Mouse (Mus musculus): ENCODE results near the gene Dyx1c1. TPM values are rescaled to one million over a fixed set of nuclear protein-coding genes. Genes with fewer than 3 reads are reported as not detected.
A peak's percentile ranks its signal among the peaks of the same experiment; 100 is the strongest.

The Dyx1c1 gene
- polyA plus RNA-seq, 1 experiment from 2014 or later: 0.99 TPM

DNA sequence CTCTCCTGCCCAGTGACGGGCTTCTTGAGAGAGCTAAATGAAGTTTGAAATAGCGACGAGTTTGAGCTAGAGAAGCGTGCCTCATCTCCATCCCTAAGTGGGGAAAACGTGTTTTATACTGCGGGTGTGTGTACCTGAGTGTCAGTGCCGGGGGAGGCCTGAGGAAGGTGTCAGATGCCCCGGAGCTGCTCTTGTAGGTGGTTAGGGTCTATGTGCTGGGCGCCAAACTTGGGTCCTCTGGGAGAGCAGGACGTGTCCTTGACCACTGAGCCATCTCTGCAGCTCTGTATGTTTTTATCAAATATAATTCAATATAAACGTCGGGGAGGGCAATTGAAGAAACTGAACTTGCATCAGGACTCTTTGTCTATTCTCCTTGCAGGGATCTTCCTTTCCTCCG is 14.3 kb upstream of the Dyx1c1 start:
- WGBS: 88% methylated on average over 13 of the region's 13 CpGs
- Histone ChIP-seq H3K9me3 (no peaks in the 10 kb centered on the region), H3K4me2 (no peak overlapping the region), H3K27ac (no peak overlapping the region), H3K4me3 (replicated peaks) (no peak overlapping the region), H3K9ac (no peak overlapping the region), H3K4me1 (no peaks in the 10 kb centered on the region), H3K36me3 (peaks cover 20% of the 10 kb centered on the region), H3K27me3 (replicated peaks) (no peaks in the 10 kb centered on the region)
- no peak for ATAC-seq (ENCODE audit: insufficient read depth, low FRiP score, low read depth)

DNA sequence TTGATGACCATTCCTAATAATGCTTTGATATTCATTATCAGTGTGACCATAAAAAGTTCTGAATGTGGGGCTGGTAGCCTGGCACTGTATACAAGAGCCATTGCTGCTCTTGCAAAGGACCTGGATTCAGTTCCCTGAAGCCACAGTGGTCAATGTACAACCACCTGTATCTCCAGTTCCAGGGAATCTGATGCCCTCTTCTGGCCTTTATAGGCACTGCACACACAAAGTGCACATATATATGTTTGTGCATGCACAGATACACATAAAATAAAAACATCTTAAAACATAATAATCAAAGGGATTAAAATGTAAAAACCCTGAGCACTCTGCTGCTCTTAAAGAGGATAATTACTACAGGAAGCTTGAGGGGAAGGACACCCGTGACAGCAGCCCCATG is 11.6 kb upstream of the Dyx1c1 start:
- H3K27me3 ChIP-seq (replicated peaks): no peaks in the 10 kb centered on the region
- H3K36me3 ChIP-seq: peaks cover 20% of the 10 kb centered on the region
- H3K9ac ChIP-seq: no peak overlapping the region
- no peak overlapping the region for H3K4me3 ChIP-seq (replicated peaks)
- WGBS: 83% methylated on average over 1 of the region's 1 CpGs
- no peaks in the 10 kb centered on the region for H3K4me1 ChIP-seq
- H3K9me3 ChIP-seq: no peaks in the 10 kb centered on the region
- ATAC-seq (ENCODE audit: insufficient read depth, low FRiP score, low read depth): no peak
- H3K27ac ChIP-seq: no peak overlapping the region
- H3K4me2 ChIP-seq: no peak overlapping the region

DNA sequence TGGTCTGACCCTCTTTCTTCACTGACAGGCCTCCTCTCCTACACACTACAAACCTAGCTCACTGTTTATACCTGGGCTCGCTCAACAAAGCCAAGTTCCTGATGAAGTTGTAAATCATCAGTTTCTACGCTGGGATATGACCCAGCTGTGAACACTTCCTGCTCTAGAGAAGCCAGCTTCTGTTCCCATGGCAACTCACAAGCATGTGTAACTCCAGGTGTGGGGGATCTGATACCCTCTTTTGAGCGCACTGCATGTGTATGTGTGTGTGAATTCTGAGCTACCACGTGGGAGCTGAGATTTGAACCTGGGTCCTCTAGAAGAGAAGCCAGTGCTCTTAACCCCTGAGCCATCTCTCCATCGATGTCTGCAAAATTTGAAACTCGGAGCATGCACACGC is 9.0 kb upstream of the Dyx1c1 start:
- Histone ChIP-seq H3K4me2 (no peak overlapping the region), H3K36me3 (peaks cover 20% of the 10 kb centered on the region), H3K9me3 (no peaks in the 10 kb centered on the region), H3K27me3 (replicated peaks) (no peaks in the 10 kb centered on the region), H3K4me3 (replicated peaks) (no peak overlapping the region), H3K4me1 (no peaks in the 10 kb centered on the region), H3K9ac (no peak overlapping the region), H3K27ac (no peak overlapping the region)
- ATAC-seq (ENCODE audit: insufficient read depth, low FRiP score, low read depth): peak; percentile 39; the same call in 1 of the 2 replicates
- WGBS: 57% methylated on average over 7 of the region's 7 CpGs

DNA sequence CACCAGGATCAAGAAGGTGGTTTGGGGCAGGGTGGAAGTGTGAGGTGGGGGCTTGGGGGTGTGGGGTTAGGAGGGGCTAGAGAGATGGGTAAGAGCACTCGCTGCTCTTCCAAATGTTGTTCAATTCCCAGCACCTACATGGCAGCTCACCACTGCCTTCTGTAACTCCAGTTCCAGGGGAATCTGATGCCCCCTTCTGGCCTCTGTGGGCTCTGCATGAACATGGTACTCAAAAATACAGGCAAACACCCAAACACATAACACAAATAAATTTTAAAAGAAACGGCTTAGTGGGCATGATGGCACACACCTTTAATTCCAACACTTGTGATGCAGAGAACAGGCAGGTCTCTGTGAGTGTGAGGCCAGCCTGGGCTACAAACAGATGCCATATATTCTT is 3.8 kb upstream of the Dyx1c1 start:
- H3K27me3 ChIP-seq (replicated peaks): no peaks in the 10 kb centered on the region
- no peak for ATAC-seq (ENCODE audit: insufficient read depth, low FRiP score, low read depth)
- no peak overlapping the region for H3K4me2 ChIP-seq
- no peaks in the 10 kb centered on the region for H3K9me3 ChIP-seq
- WGBS: 45% methylated on average over 2 of the region's 2 CpGs
- H3K27ac ChIP-seq: no peak overlapping the region
- H3K9ac ChIP-seq: no peak overlapping the region
- peaks cover 2% of the 10 kb centered on the region; the same call in 1 of the 2 replicates for H3K4me1 ChIP-seq
- no peaks in the 10 kb centered on the region for H3K36me3 ChIP-seq
- no peak overlapping the region for H3K4me3 ChIP-seq (replicated peaks)

DNA sequence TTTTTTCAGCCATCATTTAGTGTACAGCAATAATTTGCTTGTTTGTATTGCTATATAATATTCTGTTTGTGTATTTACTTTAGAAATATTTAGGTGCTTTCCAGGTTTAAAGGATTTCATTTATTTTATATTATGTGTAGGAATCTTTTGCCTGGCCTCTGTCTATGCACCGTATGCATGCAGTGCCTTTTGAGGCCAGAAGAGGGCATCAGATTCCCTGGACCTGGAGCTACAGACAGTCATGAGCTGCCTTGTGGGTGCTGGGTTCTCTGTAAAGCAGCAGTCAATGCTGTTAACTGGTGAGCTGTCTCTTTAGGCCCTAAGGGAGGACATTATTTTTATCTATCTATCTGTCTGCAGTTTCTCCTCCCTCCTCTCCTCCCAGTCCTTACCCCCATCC is 3.0 kb upstream of the Dyx1c1 start:
- Histone ChIP-seq H3K9me3 (no peaks in the 10 kb centered on the region), H3K9ac (no peak overlapping the region), H3K4me1 (peaks cover 2% of the 10 kb centered on the region; the same call in 1 of the 2 replicates), H3K27me3 (replicated peaks) (no peaks in the 10 kb centered on the region), H3K36me3 (no peaks in the 10 kb centered on the region), H3K27ac (no peak overlapping the region), H3K4me3 (replicated peaks) (no peak overlapping the region), H3K4me2 (no peak overlapping the region)
- ATAC-seq (ENCODE audit: insufficient read depth, low FRiP score, low read depth): no peak
- WGBS: 19% methylated on average over 1 of the region's 1 CpGs

DNA sequence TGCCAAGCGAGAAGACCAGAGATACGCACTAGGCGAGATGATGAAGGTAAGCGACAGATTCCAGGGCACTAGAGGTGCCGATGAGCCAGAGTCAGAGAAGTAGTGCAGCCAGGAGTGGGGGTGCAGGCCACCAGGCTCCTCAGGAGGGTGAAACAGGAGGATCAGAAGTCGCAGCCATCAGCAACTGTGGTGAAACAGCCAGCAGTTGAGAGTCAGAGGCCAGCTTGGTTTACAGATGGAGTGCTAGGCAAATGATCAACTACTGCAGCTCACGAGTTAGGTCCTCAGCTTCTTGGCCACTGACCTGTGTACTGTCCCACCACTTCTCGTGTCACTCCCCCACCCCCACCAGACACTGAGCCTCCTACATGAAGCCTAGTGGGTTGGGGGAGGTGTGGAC is 2.8 kb downstream of the Dyx1c1 start:
- no peak overlapping the region for H3K27ac ChIP-seq
- ATAC-seq (ENCODE audit: insufficient read depth, low FRiP score, low read depth): no peak
- no peak overlapping the region for H3K4me3 ChIP-seq (replicated peaks)
- H3K36me3 ChIP-seq: no peaks in the 10 kb centered on the region
- no peak overlapping the region for H3K4me2 ChIP-seq
- H3K9ac ChIP-seq: no peak overlapping the region
- no peaks in the 10 kb centered on the region for H3K9me3 ChIP-seq
- H3K27me3 ChIP-seq (replicated peaks): no peaks in the 10 kb centered on the region
- H3K4me1 ChIP-seq: peaks cover 2% of the 10 kb centered on the region; the same call in 1 of the 2 replicates
- 70% methylated on average over 8 of the region's 8 CpGs for WGBS

DNA sequence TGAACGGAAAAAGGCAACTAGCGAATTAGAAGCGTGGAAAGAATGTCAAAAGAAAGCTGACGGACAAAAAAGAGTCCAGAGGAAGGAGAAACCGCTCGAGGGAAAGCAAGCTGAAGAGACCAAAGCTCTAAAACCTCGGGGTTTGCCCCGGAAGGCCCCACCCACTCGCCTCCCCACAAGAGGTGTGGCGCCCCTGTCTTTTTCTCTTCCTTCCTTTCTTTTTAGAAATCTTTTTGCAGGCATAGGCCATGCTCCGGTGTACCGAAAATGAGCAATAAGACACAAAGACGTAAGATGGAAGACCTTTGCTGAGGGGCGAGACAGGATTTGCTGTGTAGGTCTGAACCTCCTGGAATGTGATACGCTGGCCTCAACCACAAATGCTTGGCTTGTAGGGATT is 3.4 kb downstream of the Dyx1c1 start:
- ATAC-seq (ENCODE audit: insufficient read depth, low FRiP score, low read depth): no peak
- 74% methylated on average over 15 of the region's 15 CpGs for WGBS
- H3K4me3 ChIP-seq (replicated peaks): no peak overlapping the region

DNA sequence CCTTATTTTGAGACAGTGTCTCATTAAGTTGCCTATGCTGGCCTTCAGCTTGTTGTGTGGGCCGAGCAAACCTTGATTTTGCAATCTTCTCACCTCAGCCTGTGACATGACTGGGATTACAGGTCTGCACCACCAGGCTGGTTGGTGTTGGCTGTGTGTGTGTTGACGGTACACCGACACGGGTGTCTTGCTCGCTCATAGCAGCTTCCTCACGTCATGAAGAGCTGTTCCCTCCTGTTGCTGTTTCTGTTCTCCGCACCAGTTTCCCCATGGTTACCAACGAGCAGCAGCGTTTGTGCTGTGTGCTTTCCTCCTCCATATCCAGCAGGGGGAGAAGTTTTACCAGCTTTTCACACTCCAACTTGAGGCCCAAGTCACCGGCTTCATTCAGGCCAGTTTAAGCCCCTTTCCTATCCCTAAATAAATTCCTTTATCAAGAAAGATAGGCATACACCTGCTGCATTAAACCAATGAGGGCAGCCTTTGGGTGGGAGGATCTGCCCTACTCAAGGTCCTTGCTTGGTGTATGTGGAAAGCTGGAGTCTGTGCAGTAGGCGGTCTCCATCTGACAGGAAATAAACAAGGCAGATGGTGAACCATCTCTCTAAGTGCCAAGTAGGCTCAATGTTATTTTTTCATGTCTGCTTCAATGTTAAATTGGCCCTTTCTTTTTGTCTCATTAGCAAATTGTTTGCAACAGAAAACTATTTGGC is 9.9 kb downstream of the Dyx1c1 start:
- Histone ChIP-seq H3K27ac (no peak overlapping the region), H3K9me3 (no peaks in the 10 kb centered on the region), H3K27me3 (replicated peaks) (no peaks in the 10 kb centered on the region), H3K4me2 (no peak overlapping the region), H3K9ac (no peak overlapping the region), H3K4me1 (no peaks in the 10 kb centered on the region), H3K4me3 (replicated peaks) (no peak overlapping the region), H3K36me3 (no peaks in the 10 kb centered on the region)
- WGBS: 28% methylated on average over 11 of the region's 11 CpGs
- ATAC-seq (ENCODE audit: insufficient read depth, low FRiP score, low read depth): peak; percentile 53; the same call in 1 of the 2 replicates

More for the DNA sequence above, 3.4 kb downstream of the Dyx1c1 start:
- Histone ChIP-seq H3K4me2 (no peak overlapping the region), H3K27ac (no peak overlapping the region), H3K36me3 (no peaks in the 10 kb centered on the region), H3K27me3 (replicated peaks) (no peaks in the 10 kb centered on the region), H3K9me3 (no peaks in the 10 kb centered on the region), H3K4me1 (peaks cover 2% of the 10 kb centered on the region; the same call in 1 of the 2 replicates), H3K9ac (no peak overlapping the region)

DNA sequence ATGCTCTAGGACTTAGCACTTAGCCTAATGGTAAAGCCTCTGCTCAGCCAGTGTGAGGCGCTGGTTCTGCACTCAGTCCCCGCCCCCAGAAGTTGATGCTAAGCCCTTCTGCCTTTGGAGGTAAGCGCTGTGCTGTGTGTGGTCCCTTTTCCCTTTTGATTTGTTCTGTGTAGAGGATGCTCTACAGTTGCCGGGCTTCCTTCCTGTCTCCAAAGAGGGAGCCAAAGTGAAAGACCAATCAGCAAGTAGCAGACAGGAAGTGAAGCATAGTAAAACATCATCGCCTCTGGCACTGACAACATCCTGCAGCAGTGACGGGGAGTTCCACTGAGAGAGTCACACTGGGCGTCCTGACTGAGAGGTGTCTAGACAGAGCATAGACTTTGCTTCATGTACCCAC is 11.3 kb downstream of the Dyx1c1 start:
- no peaks in the 10 kb centered on the region for H3K36me3 ChIP-seq
- no peaks in the 10 kb centered on the region for H3K4me1 ChIP-seq
- no peaks in the 10 kb centered on the region for H3K9me3 ChIP-seq
- no peak overlapping the region for H3K4me3 ChIP-seq (replicated peaks)
- H3K27me3 ChIP-seq (replicated peaks): no peaks in the 10 kb centered on the region
- H3K9ac ChIP-seq: no peak overlapping the region
- no peak overlapping the region for H3K4me2 ChIP-seq
- H3K27ac ChIP-seq: no peak overlapping the region
- no peak for ATAC-seq (ENCODE audit: insufficient read depth, low FRiP score, low read depth)
- WGBS: 73% methylated on average over 7 of the region's 7 CpGs

DNA sequence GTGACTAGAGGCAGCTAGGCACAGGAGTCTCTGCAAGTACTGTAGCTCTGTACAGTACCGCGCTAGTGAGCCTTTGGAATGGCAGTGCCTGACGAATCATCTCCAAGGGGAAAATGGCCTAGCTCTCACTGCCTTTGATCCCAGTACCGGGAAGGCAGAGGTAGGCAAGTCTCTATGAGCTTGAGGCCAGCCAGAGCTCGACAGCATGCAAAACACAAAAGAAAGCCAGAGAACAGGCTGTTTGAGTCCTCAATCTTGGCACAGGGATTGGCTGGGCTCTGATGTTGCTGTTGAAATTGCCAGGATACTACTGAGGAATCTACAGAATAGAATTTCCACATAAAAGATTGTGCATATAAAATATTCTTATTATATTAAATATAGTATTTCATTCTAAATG is 13.8 kb downstream of the Dyx1c1 start:
- no peaks in the 10 kb centered on the region for H3K36me3 ChIP-seq
- 84% methylated on average over 5 of the region's 5 CpGs for WGBS
- H3K9me3 ChIP-seq: no peaks in the 10 kb centered on the region
- ATAC-seq (ENCODE audit: insufficient read depth, low FRiP score, low read depth): no peak
- no peak overlapping the region for H3K27ac ChIP-seq
- no peaks in the 10 kb centered on the region for H3K27me3 ChIP-seq (replicated peaks)
- no peak overlapping the region for H3K4me3 ChIP-seq (replicated peaks)
- H3K4me1 ChIP-seq: no peaks in the 10 kb centered on the region
- no peak overlapping the region for H3K9ac ChIP-seq
- H3K4me2 ChIP-seq: no peak overlapping the region

DNA sequence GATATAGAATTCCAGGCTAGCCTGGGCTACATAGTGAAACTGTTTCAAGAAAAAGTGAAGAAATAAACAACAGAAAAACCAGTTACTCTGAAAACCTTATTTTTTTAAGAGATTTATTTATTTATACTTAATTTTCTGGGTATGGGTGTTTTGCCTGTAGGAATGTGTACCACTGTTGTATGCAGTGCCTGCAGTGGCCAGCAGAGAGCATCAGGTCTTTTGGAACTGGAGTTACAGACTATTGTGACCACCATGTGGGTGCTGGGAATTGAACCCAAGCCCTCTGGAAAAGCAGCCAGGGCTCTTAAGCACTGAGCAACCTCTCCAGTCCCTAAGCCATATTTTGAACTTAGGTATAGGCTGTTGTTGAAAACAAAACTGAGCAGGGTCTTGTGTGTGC is 14.4 kb downstream of the Dyx1c1 start:
- Histone ChIP-seq H3K4me1 (no peaks in the 10 kb centered on the region), H3K9me3 (no peaks in the 10 kb centered on the region), H3K9ac (no peak overlapping the region), H3K36me3 (no peaks in the 10 kb centered on the region), H3K4me2 (no peak overlapping the region), H3K27ac (no peak overlapping the region), H3K27me3 (replicated peaks) (no peaks in the 10 kb centered on the region), H3K4me3 (replicated peaks) (no peak overlapping the region)
- ATAC-seq (ENCODE audit: insufficient read depth, low FRiP score, low read depth): no peak

DNA sequence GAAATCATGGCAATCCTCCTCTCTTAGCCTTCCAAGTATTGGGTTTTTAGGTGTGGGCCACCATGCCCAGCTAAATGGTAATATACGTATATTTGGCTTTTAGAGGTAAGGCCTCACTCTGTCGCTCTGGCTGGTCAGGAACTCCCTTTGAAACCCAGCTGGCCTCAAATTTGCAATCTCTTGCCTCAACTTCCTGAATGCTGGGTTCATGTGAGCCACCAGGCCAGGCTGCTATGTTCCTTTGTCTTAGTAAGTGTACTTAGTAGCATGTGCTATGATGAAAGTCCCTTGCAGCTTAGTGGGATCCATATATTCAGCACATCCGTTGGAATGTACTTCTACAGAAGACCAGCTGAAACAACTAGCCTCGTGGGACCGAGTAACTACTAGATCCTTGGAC is 16.1 kb downstream of the Dyx1c1 start:
- Histone ChIP-seq H3K4me2 (no peak overlapping the region), H3K36me3 (no peaks in the 10 kb centered on the region), H3K27ac (no peak overlapping the region), H3K4me1 (no peaks in the 10 kb centered on the region), H3K9me3 (no peaks in the 10 kb centered on the region), H3K4me3 (replicated peaks) (no peak overlapping the region), H3K9ac (no peak overlapping the region), H3K27me3 (replicated peaks) (no peaks in the 10 kb centered on the region)
- no peak for ATAC-seq (ENCODE audit: insufficient read depth, low FRiP score, low read depth)
- WGBS: 88% methylated on average over 5 of the region's 5 CpGs

DNA sequence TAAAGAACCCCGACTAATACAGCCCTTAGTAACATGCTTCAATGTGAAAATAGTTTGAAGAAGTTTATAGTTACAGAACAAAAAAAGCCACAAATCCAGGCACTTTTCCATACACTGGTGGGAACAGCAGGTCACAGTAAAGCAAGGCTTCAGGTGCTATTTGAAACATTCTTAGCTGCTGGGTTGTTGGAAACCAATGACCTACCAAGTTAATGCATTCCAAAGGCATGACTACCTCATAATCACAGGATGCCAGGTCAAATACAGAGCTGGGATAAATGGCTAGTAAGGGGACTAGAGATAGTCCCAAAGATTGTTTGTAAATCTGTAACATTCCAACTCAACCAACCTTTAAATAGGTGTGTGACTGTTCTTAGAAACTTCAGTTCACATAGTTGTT is 16.7 kb downstream of the Dyx1c1 start:
- no peaks in the 10 kb centered on the region for H3K36me3 ChIP-seq
- ATAC-seq (ENCODE audit: insufficient read depth, low FRiP score, low read depth): no peak
- no peaks in the 10 kb centered on the region for H3K4me1 ChIP-seq
- H3K9me3 ChIP-seq: no peaks in the 10 kb centered on the region
- no peak overlapping the region for H3K9ac ChIP-seq
- H3K27me3 ChIP-seq (replicated peaks): no peaks in the 10 kb centered on the region
- H3K4me3 ChIP-seq (replicated peaks): no peak overlapping the region
- WGBS: 85% methylated on average over 1 of the region's 1 CpGs
- no peak overlapping the region for H3K4me2 ChIP-seq
- H3K27ac ChIP-seq: no peak overlapping the region

Measured in stomach, embryonic 15.5 days (tissue).